Mouse (Mus musculus): ENCODE measurements at regions not wholly inside any gene's neighbourhood (a gene's known extent, or its start where the extent isn't known, plus 50 kb on each side); places are given as distances from the start of the nearest gene placed in this dataset.

DNA sequence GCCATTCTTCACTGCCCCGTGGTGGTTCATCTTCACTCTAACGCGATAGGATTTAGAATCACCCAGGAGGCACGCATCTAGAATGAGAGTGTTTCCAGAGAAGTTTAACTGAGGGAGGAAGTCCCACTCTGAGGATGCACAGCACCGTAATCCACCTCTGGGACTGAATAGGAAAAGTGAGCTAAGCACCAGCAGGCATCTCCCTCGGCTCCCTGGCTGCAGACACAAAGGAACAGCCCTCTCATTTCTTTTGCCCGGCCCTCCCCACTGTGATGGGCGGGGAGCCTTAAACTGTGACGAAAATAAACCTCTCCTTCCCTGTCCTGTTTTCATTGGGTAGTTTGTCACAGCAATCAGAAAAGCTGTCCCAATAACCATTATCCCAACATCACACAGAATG, 194.1 kb upstream of the Jmjd1c start:
- no peak for DNase-seq (ENCODE audit: extremely low spot score in 1 of 2, low spot score in 1 of 2)

DNA sequence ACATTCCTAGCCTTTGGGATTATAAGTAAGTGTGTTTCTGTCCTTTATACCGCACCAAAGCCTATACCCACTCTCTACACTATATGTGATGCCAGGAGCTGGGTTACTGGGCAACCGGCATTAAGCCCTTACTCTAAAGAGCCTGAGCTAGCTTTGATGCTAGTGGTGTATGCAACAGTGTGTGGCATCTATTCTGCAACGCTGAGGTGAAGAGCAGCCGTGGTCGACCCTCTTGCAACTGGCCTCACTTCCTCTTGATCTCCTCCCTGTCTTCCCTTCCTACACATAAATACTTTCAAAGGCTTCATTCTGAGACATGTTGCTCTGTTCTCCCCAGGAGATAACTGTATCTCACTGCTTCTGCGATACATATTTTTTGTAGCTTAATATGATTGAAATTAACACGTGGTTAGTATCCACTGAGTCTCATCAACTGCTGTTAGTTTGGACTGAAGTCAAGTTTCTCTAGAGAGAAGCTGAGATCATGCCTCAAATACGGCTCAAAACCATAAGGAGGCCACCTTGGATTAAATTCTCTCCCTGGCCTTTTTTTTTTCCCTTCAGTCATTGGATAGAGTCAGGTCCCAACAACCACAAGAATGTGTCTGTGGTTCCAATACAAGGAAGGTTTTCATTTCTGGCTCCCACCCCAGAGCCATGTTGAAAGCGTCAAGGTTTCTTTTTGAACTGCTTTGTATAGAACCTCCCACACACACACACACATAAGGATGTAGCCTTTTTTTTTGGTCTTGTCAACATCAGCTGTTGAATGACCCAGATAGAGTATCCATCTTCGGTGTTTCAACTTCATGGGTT, 191.2 kb upstream of the Jmjd1c start:
- DNase-seq (ENCODE audit: extremely low spot score in 1 of 2, low spot score in 1 of 2) = no peak

GRCm38 (mm10) chr10:66907842-66908241, 188.1 kb upstream of the Jmjd1c start:
- no peak for DNase-seq (ENCODE audit: extremely low spot score in 1 of 2, low spot score in 1 of 2)

DNA sequence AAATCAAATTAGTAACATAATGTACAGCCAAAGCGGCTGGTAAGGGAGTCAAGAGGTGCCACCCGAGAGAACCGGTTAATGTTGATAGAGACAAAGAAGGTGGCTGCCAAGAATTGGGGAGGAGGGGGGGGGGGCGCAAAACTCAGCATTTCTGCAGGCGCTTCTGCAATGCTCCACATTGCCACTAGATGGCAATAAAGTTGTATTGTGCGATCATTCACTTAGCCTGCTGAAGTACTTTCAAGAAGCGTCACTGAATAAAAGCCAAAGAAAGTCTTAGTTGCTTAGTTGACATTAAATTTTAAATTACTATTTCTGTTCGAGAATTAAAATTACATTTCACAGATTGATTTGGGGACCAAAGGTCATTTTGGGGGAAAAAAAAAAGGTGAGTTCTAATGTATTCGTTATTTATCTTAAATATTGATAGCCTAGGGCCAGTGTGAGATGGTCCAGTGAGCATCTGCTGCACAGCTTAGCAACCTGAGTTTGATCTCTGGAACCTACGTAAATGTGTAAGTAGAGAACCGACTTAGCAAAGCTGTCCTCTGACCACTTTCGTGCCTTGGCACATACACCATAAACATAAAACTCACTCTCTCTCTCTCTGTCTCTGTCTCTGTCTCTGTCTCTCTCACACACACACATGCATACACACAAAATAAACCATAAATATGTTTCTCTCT, 186.6 kb upstream of the Jmjd1c start:
- peak in 1 of 2 experiments; percentile 66 for DNase-seq (ENCODE audit: extremely low spot score in 1 of 2, low spot score in 1 of 2)

DNA sequence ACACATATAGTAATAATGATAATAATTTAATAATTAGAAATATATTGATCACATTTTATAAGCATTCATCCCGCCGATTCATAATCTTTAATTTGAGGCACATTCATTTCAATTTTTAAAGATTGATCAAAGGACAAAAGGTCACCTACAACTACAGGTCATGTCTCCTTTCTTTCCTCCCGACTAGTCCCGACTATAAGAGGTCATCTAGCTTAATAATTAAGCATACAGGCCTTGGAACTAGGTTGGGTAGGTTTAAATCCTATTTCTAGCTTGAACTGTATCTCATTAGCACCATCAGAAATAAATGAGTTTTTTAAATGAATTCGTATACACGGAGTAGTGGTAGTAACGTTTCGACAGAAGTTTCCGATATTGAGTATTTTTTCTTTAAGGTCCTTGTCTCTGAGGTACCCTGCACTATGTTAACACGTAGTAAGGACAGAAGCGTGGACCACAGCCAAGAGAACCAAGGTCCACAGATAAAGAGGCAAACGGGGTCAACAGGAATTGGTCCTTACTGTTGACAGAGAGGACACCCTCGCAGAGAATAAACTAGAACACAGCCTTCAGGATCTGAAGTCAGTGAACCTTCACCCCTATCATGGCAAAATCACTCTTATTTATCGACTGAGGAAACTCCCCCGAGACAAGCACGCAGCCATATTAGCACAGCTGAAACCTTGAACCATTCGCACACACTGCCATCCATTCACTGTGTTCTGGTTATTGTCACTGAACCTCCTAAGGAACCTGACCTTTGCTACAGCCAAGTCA, 185.8 kb upstream of the Jmjd1c start:
- no peak for DNase-seq (ENCODE audit: extremely low spot score in 1 of 2, low spot score in 1 of 2)

DNA sequence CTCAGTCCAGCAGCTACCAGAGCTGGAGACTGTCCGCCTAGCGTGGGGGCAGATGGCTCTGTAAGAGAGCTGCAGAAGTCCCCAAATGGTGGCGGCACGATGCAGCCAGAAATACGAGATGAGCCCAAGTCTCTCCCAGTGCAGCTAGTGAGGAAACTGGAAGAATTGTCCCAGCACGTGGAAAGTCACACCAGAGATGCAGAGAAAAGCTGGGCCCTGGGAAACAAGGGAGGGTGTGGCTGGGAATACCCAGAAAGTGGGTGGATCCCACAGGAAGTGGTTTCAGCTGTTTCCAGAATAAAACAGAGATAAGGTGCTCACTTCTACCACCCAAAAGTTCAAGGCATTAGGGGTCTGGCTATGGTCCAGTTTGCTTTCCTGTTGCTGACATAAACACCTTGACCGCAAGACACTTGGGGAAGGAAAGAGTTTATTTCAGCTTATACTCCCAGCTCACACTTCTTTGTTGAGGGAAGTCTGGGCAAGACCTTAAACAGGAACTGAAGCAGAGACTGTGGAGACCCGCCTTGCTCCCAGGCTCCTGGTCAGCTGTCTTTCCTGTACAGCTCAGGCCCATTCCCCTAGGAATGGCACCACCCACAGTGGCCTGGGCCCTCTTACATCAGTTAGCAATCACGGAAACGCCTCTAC, 184.5 kb upstream of the Jmjd1c start:
- DNase-seq (ENCODE audit: extremely low spot score in 1 of 2, low spot score in 1 of 2) = no peak

DNA sequence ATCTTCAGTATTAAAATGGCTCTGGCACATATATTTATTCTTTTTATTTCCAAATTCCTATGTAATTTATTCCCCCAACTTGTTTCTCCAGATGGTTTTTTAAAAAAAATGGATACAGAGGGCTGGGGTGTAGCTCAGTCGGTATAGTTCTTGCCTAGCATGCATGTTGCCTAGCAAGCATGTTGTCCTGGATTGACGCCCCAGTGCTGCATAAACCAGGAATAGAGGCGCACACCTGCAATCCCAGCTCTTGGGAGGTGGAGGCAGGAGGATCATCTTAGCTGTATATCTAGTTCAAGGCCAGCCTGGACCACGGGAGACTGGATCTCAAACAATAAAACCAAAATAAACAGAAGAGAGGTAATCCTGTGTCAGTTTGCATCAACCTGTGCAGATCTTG, 183.5 kb upstream of the Jmjd1c start:
- no peak for DNase-seq (ENCODE audit: extremely low spot score in 1 of 2, low spot score in 1 of 2)

- DNase-seq (ENCODE audit: extremely low spot score in 1 of 2, low spot score in 1 of 2) = no peak
Measured at GRCm38 (mm10) chr10:66913187-66913586, 182.7 kb upstream of the Jmjd1c start.

- DNase-seq (ENCODE audit: extremely low spot score in 1 of 2, low spot score in 1 of 2) = no peak
Measured at GRCm38 (mm10) chr10:66913627-66914026, 182.3 kb upstream of the Jmjd1c start.

DNA sequence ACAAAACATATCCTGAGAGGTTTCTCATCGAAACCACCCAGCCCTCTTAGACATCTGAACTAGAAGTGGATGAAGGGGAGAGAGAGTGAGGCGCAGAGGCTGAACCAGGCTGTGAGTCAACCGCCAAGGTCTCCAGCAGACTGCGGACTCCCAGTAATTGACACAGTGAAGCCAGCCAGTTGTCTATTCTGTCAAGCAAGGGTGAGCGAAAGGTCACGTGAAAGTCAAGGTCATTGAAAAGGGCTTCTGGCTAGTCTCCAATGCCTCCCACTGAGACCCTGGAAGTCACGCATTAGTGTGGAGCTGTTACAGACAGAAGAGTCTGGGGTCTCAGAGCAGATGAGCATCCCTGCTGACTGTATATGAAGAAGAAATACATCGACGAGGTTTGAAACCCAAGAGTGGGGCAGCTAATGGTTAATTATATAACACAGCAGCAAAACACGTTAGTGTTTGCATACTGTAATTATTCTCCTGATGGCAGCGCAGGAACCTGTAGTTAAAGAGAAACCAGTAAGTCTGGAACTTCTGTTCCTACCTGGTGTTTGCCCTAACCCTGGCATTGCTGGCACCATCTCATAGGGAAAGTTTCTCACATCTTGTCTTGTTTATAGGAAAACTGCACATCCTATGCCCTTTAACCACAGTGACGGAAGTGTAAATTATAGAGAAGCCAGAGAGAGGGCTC, 181.5 kb upstream of the Jmjd1c start:
- no peak for DNase-seq (ENCODE audit: extremely low spot score in 1 of 2, low spot score in 1 of 2)

DNA sequence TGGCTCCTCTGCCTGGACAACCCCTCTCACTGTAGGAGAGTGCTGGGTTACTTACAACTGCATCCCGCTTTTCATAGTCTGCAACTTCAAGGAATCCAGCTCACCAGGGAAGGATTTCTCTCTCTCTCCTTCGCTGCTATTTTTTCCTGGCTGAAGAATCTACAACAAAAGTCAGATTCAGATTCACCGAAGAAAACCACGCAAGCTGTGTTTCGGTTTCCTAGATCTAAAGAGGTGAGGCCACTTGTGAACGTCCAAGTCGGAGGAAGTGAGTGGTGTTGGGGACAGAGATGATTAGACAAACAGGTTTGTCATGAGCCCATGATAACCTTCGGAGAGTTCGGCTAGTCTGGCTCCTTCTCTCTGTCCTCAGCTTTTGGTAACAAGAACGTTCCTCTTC, 180.1 kb upstream of the Jmjd1c start:
- DNase-seq (ENCODE audit: extremely low spot score in 1 of 2, low spot score in 1 of 2) = no peak

- no peak for DNase-seq (ENCODE audit: extremely low spot score in 1 of 2, low spot score in 1 of 2)
Measured at GRCm38 (mm10) chr10:66917725-66918124, 178.2 kb upstream of the Jmjd1c start.

- no peak for DNase-seq (ENCODE audit: extremely low spot score in 1 of 2, low spot score in 1 of 2)
Measured at GRCm38 (mm10) chr10:66918713-66919112, 177.2 kb upstream of the Jmjd1c start.

GRCm38 (mm10) chr10:66919953-66920760, 175.8 kb upstream of the Jmjd1c start:
- DNase-seq (ENCODE audit: extremely low spot score in 1 of 2, low spot score in 1 of 2) = peak; percentile 52 to 77

GRCm38 (mm10) chr10:66920761-66921684, 174.9 kb upstream of the Jmjd1c start:
- peak; percentile 74 to 81 for DNase-seq (ENCODE audit: extremely low spot score in 1 of 2, low spot score in 1 of 2)

DNA sequence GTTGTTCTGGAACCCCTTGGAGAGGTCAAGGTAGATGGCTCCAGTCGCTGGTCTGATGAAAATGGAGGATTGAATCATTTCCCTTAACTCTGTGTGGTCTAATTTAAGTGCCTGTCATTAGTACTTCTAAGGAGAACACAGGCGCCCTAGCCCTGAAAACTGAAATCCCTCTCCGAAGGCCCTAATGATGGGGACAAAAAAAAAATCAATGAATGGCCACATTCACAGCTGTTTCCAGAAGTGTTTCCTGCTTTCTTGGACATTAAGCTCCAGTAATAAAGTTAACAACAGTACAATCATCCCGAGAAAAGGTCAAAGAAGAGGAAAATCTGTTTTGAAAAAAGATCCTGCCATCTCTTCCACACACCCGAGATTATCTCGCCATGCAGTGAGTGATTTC, 174.1 kb upstream of the Jmjd1c start:
- DNase-seq (ENCODE audit: extremely low spot score in 1 of 2, low spot score in 1 of 2) = no peak

DNA sequence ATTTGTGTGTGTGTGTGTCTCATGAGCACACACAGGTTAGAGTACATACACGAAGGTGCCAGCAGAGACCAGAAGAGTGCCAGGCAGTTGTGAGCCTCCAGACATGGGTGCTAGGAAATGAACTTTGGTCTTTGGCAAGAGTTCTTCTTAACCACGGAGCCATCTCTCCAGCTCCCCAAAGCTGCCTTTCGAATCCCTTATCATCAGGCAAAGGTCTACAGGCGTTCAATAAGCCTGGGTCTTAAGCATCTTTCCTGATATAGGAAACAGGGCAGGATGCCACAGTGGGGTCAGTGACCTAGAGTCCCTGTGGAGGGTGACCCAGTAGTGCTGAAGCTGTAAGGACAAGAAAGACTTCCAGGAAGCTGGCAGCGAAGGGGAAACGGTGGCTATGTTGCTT, 173.6 kb upstream of the Jmjd1c start:
- no peak for DNase-seq (ENCODE audit: extremely low spot score in 1 of 2, low spot score in 1 of 2)

DNA sequence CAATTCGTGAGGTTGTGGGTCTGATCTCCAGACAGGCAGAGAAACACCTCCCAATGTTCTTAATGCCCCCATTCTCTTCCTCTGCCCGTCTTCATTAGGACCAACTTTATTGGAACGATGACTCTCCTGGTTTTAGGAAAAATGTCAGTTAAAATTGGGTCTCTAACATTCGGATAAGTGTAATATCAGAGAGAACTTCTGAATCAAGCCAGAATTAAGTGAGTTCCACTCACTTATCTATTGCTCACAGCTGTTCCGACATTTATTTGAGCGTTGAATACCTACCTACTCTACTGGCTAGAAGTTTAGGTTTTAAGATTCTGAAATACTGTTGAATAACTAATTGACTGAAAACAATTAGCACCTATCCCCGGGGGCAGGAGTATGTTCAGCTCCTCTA, 172.0 kb upstream of the Jmjd1c start:
- DNase-seq (ENCODE audit: extremely low spot score in 1 of 2, low spot score in 1 of 2) = no peak

All from layer of hippocampus, postnatal 25 days (tissue).